Mouse (Mus musculus) embryonic facial prominence, embryonic 10.5 days (tissue): Measurements from ENCODE around the gene Pxylp1. TPM values are rescaled to one million over a fixed set of nuclear protein-coding genes. Genes with fewer than 3 reads are reported as not detected.

ENCODE experiments used
- DNase-seq: peaks from one replicate; pipeline ENCODE4 v3.0.0-alpha.2; 2017; ENCODE audit warnings: low spot score
- H3K27ac ChIP-seq: fragments of 300-500 bp; sonication (generic); replicated peaks from 2 replicates; pipeline ENCODE4 v1.5.1; 2016; ENCODE audit warnings: mild to moderate bottlenecking
- H3K27me3 ChIP-seq: fragments of 300-500 bp; sonication (generic); replicated peaks from 2 replicates; pipeline ENCODE4 v1.6.1; 2016; ENCODE audit warnings: low read depth, mild to moderate bottlenecking; ENCODE audit not compliant: poor library complexity, severe bottlenecking
- H3K36me3 ChIP-seq: fragments of 300-500 bp; sonication (generic); replicated peaks from 2 replicates; pipeline ENCODE4 v1.6.1; 2016; ENCODE audit warnings: mild to moderate bottlenecking, moderate library complexity
- H3K4me1 ChIP-seq: fragments of 300-500 bp; sonication (generic); 2 replicates; pipeline ENCODE4 v1.6.1; 2016
- H3K4me3 ChIP-seq: fragments of 300-500 bp; sonication (generic); 2 replicates; pipeline ENCODE4 v1.5.1; 2016; ENCODE audit warnings: mild to moderate bottlenecking, moderate library complexity
- H3K9me3 ChIP-seq: fragments of 300-500 bp; sonication (generic); 2 replicates; pipeline ENCODE4 v1.6.1; 2016; ENCODE audit warnings: mild to moderate bottlenecking
- WGBS: fragments of 180-500 bp; shearing (Covaris S2); methylation state at CpG from one replicate; pipeline ENCODE4 v1.1.7; 2016; 5-methylcytosine and 5-hydroxymethylcytosine counted together
- polyA plus RNA-seq: library from polyadenylated mRNA; unstranded; fragments of >200 nt; fragmentation: Nextera tagmentation; extraction: Ambion mirVana; gene quantifications from 2 replicates; pipeline ENCODE4 v1.2.1, GENCODE M21; 2016

Pxylp1 gene
- polyA plus RNA-seq, 1 experiment from 2014 or later, result 16.7 TPM

GRCm38 (mm10) chr9:96795399-96795928 lies 97.0 kb downstream of the Pxylp1 start:
- H3K36me3 ChIP-seq, result no peaks in the 10 kb centered on the region
- H3K27me3 ChIP-seq, result no peaks in the 10 kb centered on the region
- H3K27ac ChIP-seq, result peak overlapping the region; percentile 87
- no peaks in the 10 kb centered on the region for H3K9me3 ChIP-seq
- peaks cover 16% of the 10 kb centered on the region for H3K4me1 ChIP-seq
- DNase-seq, result peak; percentile 61
- H3K4me3 ChIP-seq, result peak overlapping the region; percentile 60
- WGBS, result 11% methylated on average over 10 of the region's 10 CpGs

- Histone ChIP-seq H3K27ac (no peak overlapping the region), H3K36me3 (no peaks in the 10 kb centered on the region), H3K4me3 (no peak overlapping the region), H3K27me3 (no peaks in the 10 kb centered on the region), H3K9me3 (no peaks in the 10 kb centered on the region), H3K4me1 (peaks cover 12% of the 10 kb centered on the region)
- 93% methylated on average over 2 of the region's 2 CpGs for WGBS
- no peak for DNase-seq
These were observed 97.9 kb downstream of the Pxylp1 start for GRCm38 (mm10) chr9:96794601-96795000.

GRCm38 (mm10) chr9:96792543-96792942 lies 99.9 kb downstream of the Pxylp1 start:
- no peak overlapping the region for H3K27ac ChIP-seq
- H3K4me1 ChIP-seq, result peaks cover 10% of the 10 kb centered on the region
- H3K27me3 ChIP-seq, result no peaks in the 10 kb centered on the region
- H3K4me3 ChIP-seq, result no peak overlapping the region
- WGBS, result 82% methylated on average over 2 of the region's 2 CpGs
- H3K36me3 ChIP-seq, result no peaks in the 10 kb centered on the region
- no peak for DNase-seq
- no peaks in the 10 kb centered on the region for H3K9me3 ChIP-seq

GRCm38 (mm10) chr9:96790389-96791007 lies 102.0 kb downstream of the Pxylp1 start:
- no peaks in the 10 kb centered on the region for H3K36me3 ChIP-seq
- H3K27ac ChIP-seq, result no peak overlapping the region
- 38% methylated on average over 4 of the region's 4 CpGs for WGBS
- H3K4me3 ChIP-seq, result no peak overlapping the region
- peaks cover 6% of the 10 kb centered on the region for H3K4me1 ChIP-seq
- no peaks in the 10 kb centered on the region for H3K9me3 ChIP-seq
- no peaks in the 10 kb centered on the region for H3K27me3 ChIP-seq
- DNase-seq, result no peak

- WGBS, result 70% methylated on average over 3 of the region's 3 CpGs
- Histone ChIP-seq H3K27ac (no peak overlapping the region), H3K9me3 (no peaks in the 10 kb centered on the region), H3K4me1 (no peaks in the 10 kb centered on the region; the same call in 1 of the 2 replicates), H3K4me3 (no peak overlapping the region), H3K27me3 (no peaks in the 10 kb centered on the region), H3K36me3 (no peaks in the 10 kb centered on the region)
- no peak for DNase-seq
These were observed 102.6 kb downstream of the Pxylp1 start for GRCm38 (mm10) chr9:96789906-96790305.

GRCm38 (mm10) chr9:96787797-96788196 lies 104.7 kb downstream of the Pxylp1 start:
- 94% methylated on average over 10 of the region's 10 CpGs for WGBS

GRCm38 (mm10) chr9:96785871-96786342 lies 106.6 kb downstream of the Pxylp1 start:
- no peaks in the 10 kb centered on the region for H3K9me3 ChIP-seq
- H3K27me3 ChIP-seq, result no peaks in the 10 kb centered on the region
- no peaks in the 10 kb centered on the region for H3K36me3 ChIP-seq
- H3K4me1 ChIP-seq, result peaks cover 5% of the 10 kb centered on the region; the same call in 1 of the 2 replicates
- H3K4me3 ChIP-seq, result no peak overlapping the region
- no peak overlapping the region for H3K27ac ChIP-seq
- 72% methylated on average over 9 of the region's 9 CpGs for WGBS
- no peak for DNase-seq

More at GRCm38 (mm10) chr9:96787797-96788196, 104.7 kb downstream of the Pxylp1 start:
- Histone ChIP-seq H3K27me3 (no peaks in the 10 kb centered on the region), H3K27ac (no peak overlapping the region), H3K9me3 (no peaks in the 10 kb centered on the region), H3K4me1 (peaks cover 5% of the 10 kb centered on the region; the same call in 1 of the 2 replicates), H3K36me3 (no peaks in the 10 kb centered on the region), H3K4me3 (no peak overlapping the region)
- DNase-seq, result no peak

GRCm38 (mm10) chr9:96785187-96785586 lies 107.3 kb downstream of the Pxylp1 start:
- WGBS, result 80% methylated on average over 3 of the region's 3 CpGs
- DNase-seq, result no peak

GRCm38 (mm10) chr9:96783667-96784066 lies 108.8 kb downstream of the Pxylp1 start:
- DNase-seq, result no peak

More at GRCm38 (mm10) chr9:96785187-96785586, 107.3 kb downstream of the Pxylp1 start:
- Histone ChIP-seq H3K27ac (no peak overlapping the region), H3K4me1 (peaks cover 5% of the 10 kb centered on the region; the same call in 1 of the 2 replicates), H3K27me3 (no peaks in the 10 kb centered on the region), H3K9me3 (no peaks in the 10 kb centered on the region), H3K4me3 (no peak overlapping the region), H3K36me3 (no peaks in the 10 kb centered on the region)

GRCm38 (mm10) chr9:96783258-96783657 lies 109.2 kb downstream of the Pxylp1 start:
- peaks cover 5% of the 10 kb centered on the region; the same call in 1 of the 2 replicates for H3K4me1 ChIP-seq
- no peaks in the 10 kb centered on the region for H3K36me3 ChIP-seq
- H3K27me3 ChIP-seq, result no peaks in the 10 kb centered on the region
- no peak for DNase-seq
- no peaks in the 10 kb centered on the region for H3K9me3 ChIP-seq
- no peak overlapping the region for H3K4me3 ChIP-seq
- H3K27ac ChIP-seq, result no peak overlapping the region
- 74% methylated on average over 5 of the region's 5 CpGs for WGBS

More at GRCm38 (mm10) chr9:96783667-96784066, 108.8 kb downstream of the Pxylp1 start:
- Histone ChIP-seq H3K4me1 (peaks cover 5% of the 10 kb centered on the region; the same call in 1 of the 2 replicates), H3K4me3 (no peak overlapping the region), H3K36me3 (no peaks in the 10 kb centered on the region), H3K9me3 (no peaks in the 10 kb centered on the region), H3K27me3 (no peaks in the 10 kb centered on the region), H3K27ac (no peak overlapping the region)
- WGBS, result 90% methylated on average over 9 of the region's 9 CpGs

GRCm38 (mm10) chr9:96782062-96782461 lies 110.4 kb downstream of the Pxylp1 start:
- H3K27ac ChIP-seq, result no peak overlapping the region
- no peaks in the 10 kb centered on the region for H3K27me3 ChIP-seq
- no peak overlapping the region for H3K4me3 ChIP-seq
- H3K4me1 ChIP-seq, result peaks cover 5% of the 10 kb centered on the region; the same call in 1 of the 2 replicates
- H3K9me3 ChIP-seq, result no peaks in the 10 kb centered on the region
- no peaks in the 10 kb centered on the region for H3K36me3 ChIP-seq
- WGBS, result 87% methylated on average over 8 of the region's 8 CpGs
- no peak for DNase-seq
